Mouse (Mus musculus) ES-Bruce4 (cell line): ENCODE results near the gene Alx3.

Experiments
- CTCF ChIP-seq: IDR thresholded peaks from one replicate; pipeline ENCODE4 v1.8.1; 2011; ENCODE audit warnings: low read depth, low read length
- POLR2A ChIP-seq: IDR thresholded peaks from one replicate; pipeline ENCODE4 v1.8.1; 2011; ENCODE audit warnings: low read length; ENCODE audit not compliant: insufficient read depth

GRCm38 (mm10) chr3:107628551-107628950, 33.7 kb downstream of the Alx3 start:
- no peak for TF ChIP-seq CTCF
- TF ChIP-seq POLR2A = no peak
